Mouse (Mus musculus) activated CD4-positive, CD25-positive, alpha-beta regulatory T cell, adult 4 months (primary cell): ENCODE results near the gene Tfb1m. TPM values are rescaled to one million over a fixed set of nuclear protein-coding genes. Genes with fewer than 3 reads are reported as not detected.

Experiments
- ATAC-seq: one replicate; pipeline ENCODE4 v1.8.0; 2017
- polyA plus RNA-seq, 2 experiments: library from polyadenylated mRNA; unstranded; fragments of 100-300 nt; shearing (Covaris generic); gene quantifications; one replicate each; pipeline ENCODE4 v1.2.1; 2017

The Tfb1m gene
- polyA plus RNA-seq = 1 to 10 TPM; 6.0 to 8.9 TPM

DNA sequence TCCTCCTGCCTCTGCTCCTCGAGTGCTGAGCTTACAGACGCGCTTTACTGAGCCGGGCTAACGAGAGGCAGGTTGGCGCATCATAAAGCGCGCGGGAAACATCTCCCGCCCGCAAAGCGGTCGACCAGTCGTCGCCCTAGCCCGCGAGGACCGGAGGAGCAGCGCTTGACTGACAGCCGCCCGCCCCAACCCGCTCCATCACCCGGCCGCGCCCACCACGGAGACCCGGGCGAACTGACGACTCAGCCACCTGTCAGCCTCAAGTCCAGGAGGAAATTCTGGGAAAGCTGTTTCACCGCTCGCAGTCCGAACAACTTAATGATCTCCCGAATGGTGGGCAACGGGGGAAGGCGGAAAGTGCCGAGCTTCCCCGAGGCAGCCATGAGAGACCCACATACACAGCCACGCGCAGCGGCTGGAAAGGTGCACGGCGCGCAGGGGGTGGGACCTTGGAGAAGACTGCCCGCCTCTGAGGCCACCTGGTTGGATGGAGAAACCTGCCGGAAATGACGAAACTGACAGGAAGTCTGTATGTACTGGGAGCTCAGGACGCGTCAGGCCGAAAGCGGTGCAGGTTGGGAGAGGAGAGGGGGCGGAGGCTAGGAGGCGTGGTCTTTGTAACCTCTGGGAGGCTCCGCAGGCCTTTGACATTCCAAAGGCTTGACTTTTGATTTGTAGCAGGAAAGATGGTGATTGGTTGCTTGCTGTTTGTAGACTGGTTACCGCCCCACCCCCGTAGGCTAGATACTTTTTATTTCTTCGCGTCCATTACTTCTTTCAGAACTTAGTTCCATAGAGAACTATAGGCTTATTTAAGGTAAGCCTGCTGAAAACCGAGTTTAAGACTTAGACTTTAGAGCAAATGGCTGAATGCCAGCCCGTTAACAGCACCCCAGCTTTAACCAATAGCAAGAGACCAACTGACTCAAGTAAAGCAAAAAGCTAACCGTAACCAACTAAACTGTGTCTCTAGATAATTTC lies at the start of gene Tfb1m:
Tfb1m (minus strand) TSS at position 451 of the 981 bp plus-strand sequence.
- ATAC-seq = peak; percentile 96

DNA sequence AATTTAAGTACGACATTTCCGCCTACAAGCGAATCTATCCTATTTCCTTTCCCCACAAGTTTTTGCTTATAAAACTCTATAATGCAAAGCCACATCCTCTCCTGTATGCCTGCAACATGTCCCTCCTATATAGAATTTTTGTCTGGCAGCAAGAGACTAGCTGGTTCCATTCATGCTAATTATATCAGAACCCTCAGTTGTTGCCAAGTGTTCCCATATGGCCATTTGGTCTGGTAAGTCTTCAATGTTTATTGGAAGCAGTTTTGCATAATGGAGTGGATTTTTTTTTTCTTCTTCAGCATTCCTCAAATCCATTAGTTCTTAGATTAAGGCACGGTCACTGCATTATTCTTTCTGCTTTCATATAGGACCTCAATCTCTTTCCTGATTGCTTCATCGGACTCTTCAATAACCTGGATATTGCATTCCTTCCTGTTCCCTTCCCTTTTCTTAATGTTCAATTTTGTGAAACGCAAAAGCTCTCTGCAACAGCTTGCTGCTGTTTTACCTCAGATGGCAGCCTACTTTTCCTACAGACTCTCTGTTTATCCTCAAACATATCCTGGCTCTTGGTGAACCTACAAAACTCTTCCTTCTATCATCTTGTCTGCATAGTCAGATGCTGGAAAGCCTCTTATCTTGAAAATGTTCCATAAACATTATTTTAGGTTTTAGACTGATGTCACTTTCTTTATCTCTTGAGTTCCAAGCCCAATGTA lies 45.5 kb upstream of the Tfb1m start:
- ATAC-seq = no peak

DNA sequence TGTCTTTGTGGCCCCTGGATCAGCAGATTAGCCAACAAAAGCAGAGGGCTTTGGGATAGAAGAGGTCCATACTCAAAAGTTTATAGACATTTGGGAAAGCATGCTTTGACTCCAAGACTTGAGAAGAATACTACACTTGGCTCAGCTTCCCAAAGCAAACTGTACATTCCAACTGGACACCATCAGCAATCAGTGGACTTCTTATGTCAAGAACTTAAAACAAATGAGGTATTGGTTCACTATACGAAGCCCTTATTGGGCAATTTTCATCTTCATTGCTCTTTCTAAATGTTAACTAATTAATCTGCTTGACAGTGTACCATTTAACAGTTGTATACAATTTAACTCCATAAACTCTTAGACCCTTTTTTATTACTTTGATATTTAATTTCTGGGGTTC lies 40.8 kb upstream of the Tfb1m start:
- ATAC-seq = no peak

DNA sequence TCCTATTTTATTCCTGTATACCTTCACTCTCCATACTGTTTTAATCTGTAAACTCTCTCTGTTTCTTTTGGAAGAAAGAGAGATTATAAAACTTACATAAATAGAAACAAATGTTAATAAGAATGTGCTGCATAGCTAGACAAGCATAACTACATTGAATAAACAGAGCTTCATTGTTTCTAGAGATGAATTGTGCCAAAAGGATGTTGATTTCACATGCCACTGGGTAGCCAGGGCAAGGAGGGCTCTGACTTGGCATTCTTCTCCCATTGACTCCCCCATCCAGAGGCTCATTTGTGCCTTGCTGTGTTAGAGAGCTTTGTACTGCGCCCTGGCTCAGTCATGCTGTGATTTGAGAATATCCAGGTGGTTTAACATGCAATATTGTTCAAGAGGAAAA lies 40.3 kb upstream of the Tfb1m start:
- ATAC-seq = no peak

DNA sequence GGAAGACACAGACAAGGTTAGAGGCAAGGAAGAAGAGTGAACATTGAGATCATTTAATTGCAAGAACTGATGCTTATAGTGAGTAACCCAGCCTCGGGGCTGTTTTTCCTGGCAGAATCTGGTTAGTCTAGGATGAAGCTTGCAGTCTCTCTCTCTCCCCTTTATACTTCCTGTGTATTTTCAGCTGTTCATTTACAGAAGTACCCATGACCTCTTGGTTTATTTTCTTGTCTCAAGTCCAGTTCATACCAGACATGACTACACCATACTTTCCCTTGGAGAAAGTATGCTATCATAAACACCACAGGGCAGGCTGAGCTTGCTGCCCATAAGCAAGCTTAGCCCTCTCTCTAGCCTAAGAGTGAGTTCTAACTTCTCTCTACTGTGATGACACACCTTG lies 39.5 kb upstream of the Tfb1m start:
- no peak for ATAC-seq

DNA sequence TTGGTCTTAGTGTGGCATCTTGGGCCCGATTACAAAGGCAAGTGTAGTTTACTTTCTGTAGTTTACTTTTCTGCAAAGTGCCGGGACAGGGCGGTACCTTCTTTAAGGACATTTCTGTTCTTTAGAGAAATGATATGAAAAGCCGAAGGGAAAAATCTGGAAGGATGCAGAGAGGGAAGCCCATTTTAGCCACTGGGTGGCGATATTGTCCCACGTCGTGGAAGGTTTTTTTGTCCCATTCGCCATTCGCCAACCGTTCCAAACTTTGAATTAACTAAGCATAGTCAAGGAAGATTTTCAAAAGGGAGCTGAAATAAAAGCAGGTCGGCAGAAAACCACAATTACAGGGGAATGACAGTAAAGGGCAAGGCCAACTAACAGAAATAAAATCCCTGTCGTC lies 13.3 kb upstream of the Tfb1m start:
- no peak for ATAC-seq

DNA sequence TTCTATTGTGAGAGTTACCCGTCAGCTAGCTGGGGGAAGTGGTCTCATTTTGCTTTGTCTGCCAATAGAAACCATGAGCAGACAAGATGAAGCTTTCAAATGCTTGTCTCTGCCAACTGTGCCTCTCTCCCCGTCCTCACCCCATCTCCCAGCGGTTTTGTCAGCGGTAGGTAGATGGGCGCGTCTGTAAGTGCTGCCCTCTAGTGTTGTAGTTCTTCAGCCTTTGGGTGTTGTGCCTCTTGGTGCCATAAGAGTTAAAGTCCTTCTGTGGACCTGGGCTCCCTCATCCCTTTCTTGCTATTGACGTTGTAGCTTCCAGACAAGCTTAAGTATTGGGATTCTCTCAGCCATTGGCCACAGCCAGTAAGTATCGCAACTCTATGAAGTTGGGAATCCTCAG lies 4.8 kb upstream of the Tfb1m start:
- no peak for ATAC-seq

DNA sequence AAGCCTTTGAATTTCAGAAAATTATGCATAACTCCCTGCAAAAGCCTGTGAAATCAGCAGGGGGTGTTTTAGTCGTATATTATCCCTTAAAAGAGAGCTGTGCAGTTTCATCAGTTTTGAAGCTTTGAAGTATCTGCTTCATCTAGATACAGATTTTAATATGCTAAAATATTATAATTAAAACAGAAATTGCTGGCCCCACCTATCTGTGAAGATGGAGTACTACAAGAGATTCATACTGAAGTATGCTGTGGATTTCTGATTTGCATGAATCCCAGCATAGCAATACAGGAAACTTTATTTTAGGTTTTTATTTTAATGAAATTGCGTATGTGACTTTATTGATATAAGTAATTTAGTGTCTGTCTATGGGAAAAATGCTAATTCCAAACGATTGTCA lies 3.0 kb upstream of the Tfb1m start:
- no peak for ATAC-seq

DNA sequence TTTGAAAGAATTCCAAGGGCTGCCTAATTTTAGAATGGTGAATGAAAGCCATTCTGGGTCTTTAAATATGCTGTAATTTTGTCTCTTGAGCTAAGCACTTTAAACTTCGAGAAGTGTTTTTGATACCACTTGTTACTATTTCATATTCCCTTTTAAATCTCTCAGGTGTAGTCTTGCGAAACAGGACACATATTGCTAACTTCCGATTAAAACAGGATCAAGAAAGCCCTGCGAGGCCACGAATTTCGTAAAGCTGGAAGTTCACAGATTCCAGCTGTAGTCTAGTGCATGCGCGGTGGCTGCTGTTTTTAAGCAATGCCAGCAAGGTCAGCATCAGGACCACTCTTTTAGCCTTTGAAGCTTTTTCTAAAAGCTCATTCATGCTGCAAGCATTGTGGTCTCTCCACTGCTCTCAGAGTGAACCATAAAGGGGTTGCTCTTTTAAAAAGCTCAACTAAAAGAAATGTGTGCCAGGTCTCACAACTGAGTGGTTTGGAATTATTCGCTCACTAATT lies 832 bp upstream of the Tfb1m start:
- ATAC-seq = no peak

DNA sequence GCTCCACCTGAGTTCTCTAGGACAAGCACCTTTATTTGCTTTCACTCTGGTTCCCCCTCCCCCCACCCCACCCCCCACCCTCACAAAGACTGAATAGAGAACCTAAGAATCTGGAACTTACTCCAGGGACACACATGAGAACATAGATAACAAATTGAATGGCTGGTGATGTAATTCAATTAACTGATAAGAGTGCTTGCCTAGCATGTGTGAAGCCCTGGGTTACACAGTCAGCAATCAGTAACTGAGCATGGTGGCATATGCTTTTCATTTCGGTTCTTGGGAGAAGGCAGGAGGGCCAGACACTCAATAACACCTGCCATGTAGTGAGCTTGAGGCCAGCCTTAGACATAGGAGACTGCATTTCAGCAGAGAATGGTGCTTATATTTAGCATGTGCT lies 1.3 kb downstream of the Tfb1m start:
- no peak for ATAC-seq

DNA sequence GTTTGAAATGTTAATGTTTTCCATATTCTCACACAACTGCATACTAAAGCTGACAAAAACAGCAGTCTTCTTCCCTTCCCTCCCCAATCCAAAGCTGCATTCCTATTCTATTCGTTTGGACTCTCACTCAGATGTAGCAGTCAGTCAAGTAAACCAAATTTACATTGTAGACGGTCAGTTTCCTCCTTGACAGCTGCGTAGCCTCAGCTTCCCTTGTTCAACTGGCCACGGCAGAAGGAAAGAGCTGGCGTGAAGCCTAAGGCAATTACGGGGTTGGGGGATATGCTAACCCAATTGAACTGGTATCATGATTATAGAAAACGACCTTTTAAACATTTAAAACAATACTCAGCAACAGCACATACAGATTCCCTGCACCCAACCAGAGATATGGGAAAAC lies 9.9 kb downstream of the Tfb1m start:
- ATAC-seq = no peak

DNA sequence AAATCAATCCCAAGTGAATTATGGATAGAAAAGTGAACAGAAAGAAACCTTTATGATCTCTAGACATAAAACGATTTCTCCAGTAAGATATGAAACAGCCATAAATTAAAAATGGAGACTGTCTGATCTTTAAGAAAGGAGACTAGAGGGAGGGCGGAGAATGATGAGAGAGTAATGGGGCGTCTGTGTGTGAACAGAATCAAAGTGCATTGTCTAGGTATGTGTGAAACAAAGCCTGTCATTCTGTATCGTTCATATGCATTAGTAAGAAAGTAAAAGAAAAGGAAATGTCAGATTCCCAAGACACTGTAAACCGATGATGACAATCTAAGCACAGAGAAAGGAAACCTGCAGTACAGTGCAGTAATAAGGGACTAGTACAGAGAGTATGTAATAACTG lies 16.5 kb downstream of the Tfb1m start:
- ATAC-seq = no peak

DNA sequence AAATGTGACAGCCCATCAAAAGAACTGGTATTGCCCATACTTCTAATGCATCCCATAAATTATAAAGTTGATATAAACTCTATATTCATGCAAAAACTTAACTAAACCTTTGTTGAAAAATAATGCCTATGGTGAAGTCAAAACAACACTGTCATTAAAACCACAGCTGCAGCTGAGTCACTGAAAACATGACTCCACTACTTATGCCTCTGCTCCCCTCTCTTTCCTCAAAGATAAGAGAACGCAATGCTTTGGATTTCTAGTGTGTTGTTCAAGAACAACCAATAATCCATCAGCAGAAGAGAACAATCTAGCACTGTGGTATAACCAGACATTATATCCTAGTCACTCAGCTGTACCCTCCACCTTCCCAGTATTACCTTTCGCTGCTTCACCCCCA lies 17.3 kb downstream of the Tfb1m start:
- ATAC-seq = no peak

DNA sequence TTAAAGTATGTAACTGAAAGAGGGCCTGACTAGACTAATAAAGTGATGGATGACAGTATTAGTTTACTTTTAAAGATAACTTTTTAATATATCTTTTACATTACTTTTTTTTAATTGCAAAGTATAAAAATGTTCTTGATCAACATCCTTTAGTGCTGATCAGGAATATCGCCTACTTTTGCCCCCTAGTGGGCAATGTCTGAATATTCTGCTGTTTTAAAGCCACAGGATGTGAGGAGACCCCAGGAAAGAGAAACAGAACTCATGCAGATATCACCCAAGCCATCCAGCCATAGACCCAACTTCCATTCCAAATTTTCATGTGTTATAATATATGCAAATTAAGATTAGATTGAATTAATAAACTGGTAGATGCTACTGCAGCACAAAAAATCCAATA lies 24.2 kb downstream of the Tfb1m start:
- peak; percentile 40 for ATAC-seq

DNA sequence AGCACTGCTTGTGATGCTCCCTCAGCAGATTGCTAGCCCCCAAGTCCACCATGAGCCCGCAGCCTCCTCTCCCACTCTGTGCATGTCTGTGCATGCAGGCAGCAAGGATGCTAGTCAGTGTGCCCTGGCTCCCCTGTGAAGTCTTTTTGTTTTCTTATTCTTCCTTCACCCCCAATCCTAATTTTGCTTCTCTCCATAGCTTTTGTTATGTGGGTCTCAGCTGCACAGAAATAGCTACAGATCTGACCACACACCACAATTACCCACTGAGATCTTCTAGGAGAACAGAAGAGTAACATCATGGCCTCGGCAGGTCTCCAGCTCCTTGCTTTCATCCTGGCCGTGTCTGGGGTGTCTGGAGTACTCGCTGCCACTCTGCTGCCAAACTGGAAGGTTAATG lies 25.3 kb downstream of the Tfb1m start, which contains the start of gene Cldn20:
Cldn20 (plus strand) TSS at position 301 of the 400 bp plus-strand sequence.
- no peak for ATAC-seq

DNA sequence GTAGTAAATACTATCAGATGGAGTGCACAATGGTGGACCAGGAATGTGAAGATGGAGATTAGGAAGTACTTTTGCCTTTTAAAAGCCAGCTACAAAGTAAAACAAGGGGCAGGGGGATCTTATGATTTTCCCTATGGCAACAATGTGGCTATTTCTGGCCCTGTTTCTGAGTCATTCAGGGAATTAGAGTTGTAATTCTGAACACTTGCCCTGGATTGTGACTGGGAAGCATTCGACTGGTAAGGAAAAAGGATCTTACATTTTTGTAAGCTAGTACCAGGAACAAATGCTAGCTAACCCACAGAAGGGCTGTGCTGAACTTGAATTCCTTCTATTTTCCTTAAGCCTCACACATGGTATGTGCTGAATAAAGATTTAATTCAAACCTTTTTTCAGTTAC lies 25.9 kb downstream of the Tfb1m start:
- ATAC-seq = no peak

DNA sequence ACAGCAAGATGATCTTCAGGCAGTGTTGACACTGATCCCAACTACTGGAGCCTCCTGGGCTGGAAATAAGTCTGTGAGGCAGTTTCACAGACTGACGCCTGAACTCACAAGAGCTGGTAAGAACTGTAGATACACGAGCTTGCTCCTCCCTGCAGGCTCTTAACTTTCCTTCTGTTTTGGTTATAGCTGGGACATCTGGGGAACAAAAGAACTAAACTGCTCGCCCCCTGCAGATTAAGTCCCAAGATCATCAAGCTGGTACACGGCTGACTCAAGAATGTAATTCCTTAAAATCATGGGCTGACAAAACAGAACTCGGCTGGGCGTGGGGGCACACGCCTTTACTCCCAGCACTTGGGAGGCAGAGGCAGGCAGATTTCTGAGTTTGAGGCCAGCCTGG lies 27.0 kb downstream of the Tfb1m start:
- no peak for ATAC-seq

DNA sequence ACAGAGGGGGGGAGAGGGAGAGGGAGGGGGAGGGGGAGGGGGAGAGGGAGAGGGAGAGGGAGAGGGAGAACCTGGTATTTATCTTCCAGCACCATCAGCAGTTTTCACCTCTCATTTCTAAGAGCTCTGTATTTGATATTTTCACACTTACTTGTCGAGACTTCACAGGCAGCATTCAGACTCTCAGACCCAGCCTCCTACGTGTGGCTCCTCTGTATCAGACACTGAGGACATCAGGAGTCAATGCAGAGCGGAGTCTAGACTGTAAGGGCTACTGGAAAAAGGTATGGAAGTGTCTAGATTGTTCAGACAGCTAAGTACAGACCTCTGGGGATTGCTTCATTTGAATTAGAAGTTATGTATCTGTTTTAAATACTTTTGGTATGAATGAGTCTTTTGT lies 28.1 kb downstream of the Tfb1m start:
- no peak for ATAC-seq

DNA sequence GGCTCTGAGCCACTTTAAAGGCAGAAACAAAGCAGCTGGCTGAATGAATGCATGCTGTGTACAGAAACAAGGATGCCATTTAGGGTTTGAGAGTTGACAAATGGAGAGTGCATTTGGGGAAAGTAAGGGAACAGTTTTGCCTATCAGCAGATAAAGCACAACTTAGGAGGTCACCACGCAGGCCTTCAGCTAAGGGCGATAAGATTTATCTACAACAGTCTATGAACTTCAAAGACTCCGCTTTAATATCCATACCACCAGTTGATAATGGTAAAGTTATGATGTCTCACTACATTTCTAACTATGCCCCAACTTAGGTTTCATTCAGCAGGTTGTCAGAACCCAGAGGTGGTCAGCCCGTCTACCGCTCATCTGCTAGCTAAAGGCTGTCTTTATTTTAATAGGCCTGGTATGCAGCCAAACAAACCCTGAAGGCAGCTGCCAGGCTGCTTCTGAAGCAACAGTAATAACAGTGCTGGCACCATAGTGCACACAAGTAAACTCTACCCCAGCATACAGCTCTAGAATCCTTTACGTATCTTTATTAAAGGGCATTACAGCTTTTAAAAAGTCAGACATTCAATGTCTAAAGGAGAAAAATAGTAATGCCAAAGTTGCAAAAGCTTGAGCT lies 29.6 kb downstream of the Tfb1m start:
- ATAC-seq = no peak

DNA sequence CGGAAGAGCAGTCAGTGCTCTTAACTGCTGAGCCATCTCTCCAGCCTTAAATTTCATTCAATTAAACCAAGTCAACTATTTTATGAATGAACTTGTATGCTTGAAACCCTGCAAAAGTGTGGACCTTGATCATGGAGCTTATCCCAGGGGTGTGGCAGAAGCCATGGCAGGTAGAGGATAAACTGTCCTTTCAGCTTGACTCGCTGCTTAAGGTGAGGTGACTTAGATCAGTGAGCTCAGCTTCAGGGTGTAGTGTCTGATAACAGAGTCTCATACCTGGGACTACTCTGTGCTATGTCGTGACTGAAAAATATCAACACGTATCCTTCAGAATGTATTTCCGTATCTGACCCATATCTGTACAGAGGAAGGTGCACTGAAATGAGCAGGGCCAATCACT lies 37.2 kb downstream of the Tfb1m start:
- no peak for ATAC-seq

DNA sequence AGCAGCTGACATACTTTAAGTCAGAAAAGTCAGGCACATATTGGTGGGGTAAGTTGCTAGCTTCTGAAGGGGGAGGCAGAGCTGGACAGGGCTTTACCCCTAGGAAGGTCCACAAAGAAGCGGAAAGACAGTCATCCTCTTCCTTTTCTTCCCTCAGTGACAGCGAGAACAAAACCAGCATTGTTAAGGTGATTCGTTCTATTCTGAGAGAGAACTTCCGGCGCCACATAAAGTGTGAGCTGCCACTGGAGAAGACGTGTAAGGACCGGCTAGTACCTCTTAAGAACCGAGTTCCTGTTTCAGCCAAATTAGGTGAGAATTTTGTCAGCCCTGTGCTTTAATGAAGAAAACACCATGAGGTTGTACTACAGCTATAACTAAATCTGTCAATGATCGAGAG lies 41.2 kb downstream of the Tfb1m start:
- no peak for ATAC-seq

DNA sequence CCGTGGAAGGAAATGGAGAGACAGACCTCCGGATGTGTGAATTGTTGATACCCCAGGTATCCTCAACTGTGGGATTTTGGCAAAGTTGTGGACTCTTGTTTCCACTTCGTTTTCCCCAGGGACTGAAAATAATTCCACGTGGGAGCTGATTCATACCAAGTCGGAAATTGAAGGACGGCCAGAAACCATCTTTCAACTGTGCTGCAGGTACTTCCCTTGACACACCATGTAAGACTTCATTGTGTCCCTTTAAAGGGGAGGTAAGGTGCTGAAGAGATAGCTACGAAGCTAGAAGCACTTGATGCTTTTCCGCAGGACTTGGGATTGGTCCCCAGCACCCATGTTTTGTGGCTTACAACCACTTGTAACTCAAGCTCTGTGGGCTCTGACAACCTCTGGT lies 41.7 kb downstream of the Tfb1m start:
- no peak for ATAC-seq

DNA sequence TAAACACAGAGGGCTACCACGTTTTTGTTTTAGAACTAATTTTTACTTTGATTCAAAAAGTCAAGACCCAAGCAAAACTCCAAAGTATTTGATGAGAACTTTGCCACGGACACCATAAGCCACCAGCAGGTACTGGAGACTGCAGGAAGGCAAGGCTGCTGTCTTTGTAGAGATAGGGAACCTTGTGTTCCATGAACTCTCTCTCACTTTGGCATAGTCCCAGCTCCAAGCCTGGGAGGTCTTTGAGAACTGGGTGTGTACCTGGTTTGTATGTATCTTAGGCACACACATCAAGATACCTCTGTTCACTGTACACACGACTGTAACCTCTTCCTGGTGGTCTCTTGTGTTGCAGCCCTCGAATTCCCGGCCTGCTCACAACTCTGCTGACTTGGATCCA lies 43.3 kb downstream of the Tfb1m start:
- no peak for ATAC-seq
